Mouse (Mus musculus): Measurements from ENCODE around the gene Crybb2. TPM values are rescaled to one million over a fixed set of nuclear protein-coding genes. Genes with fewer than 3 reads are reported as not detected.

Gene Crybb2
- polyA plus RNA-seq, 1 experiment from 2014 or later = not detected

DNA sequence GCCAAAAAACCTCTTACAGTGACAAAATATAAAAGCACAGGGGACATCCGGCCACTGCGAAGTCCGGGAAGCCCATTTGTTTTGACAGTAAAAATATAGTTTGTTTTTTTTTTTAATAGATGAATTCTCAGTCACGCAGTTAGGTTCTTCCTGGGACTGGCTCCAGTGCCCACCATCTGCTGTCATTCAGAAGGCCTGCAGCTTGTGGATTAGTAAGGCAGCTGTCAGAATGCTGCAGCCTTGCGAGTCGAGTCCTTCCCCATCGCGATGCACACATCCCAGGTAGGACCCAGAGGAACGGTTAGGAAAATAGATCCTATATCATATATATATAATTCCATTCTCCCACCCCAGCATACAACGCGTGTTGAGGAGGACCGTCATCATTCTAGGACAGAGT, 16.5 kb upstream of the Crybb2 start:
- H3K4me3 ChIP-seq (ENCODE audit: low read depth, low read length) = no peak overlapping the region
- H3K27me3 ChIP-seq (replicated peaks; ENCODE audit: control insufficient read depth, insufficient read depth, low read length) = no peaks in the 10 kb centered on the region
- H3K4me2 ChIP-seq (ENCODE audit: low read length) = no peak overlapping the region
- DNase-seq (ENCODE audit: low spot score) (peak; percentile 67), ATAC-seq (no peak)
- H3K4me1 ChIP-seq (ENCODE audit: control insufficient read depth, insufficient read depth, low read length) = 0 out of 2 replicates have a peak, but pooled peaks cover 3% of the 10 kb centered on the region
- no peaks in the 10 kb centered on the region for H3K9me3 ChIP-seq (replicated peaks; ENCODE audit: control insufficient read depth, low read length)
- H3K9ac ChIP-seq (ENCODE audit: low read length) = no peak overlapping the region
- WGBS = 75% methylated on average over 12 of the region's 12 CpGs
- H3K36me3 ChIP-seq (ENCODE audit: control insufficient read depth, insufficient read depth, low read length) = peaks cover 11% of the 10 kb centered on the region; the same call in 1 of the 2 replicates
- peak overlapping the region; percentile 58; the same call in 1 of the 2 replicates for H3K27ac ChIP-seq (ENCODE audit: low read depth, low read length)

DNA sequence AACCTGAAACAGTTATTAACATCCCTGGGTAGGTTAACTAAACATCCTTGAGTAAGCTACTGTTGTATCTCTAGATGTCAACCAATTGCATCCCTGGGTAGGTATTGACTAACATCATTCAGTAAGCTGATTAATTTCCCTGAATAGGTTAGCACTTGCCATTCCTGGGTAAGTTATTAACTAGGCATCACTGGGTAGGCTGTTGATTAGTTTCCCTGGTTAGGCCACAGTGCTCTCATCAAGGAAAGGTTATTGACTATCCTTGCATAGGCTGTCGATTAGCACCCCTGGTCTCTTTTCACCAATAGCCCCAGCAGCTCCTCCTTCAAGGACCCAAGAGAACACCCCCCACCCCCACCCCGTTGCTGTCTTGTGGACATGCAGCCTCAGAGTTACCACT, 16.0 kb upstream of the Crybb2 start:
- no peak for DNase-seq (ENCODE audit: low spot score)
- Histone ChIP-seq H3K9me3 (replicated peaks; ENCODE audit: control insufficient read depth, low read length) (no peaks in the 10 kb centered on the region), H3K4me3 (ENCODE audit: low read depth, low read length) (no peak overlapping the region), H3K27ac (ENCODE audit: low read depth, low read length) (peak overlapping the region; percentile 58; the same call in 1 of the 2 replicates), H3K36me3 (ENCODE audit: control insufficient read depth, insufficient read depth, low read length) (peaks cover 11% of the 10 kb centered on the region; the same call in 1 of the 2 replicates), H3K4me1 (ENCODE audit: control insufficient read depth, insufficient read depth, low read length) (0 out of 2 replicates have a peak, but pooled peaks cover 3% of the 10 kb centered on the region), H3K9ac (ENCODE audit: low read length) (no peak overlapping the region), H3K27me3 (replicated peaks; ENCODE audit: control insufficient read depth, insufficient read depth, low read length) (no peaks in the 10 kb centered on the region), H3K4me2 (ENCODE audit: low read length) (no peak overlapping the region)
- 64% methylated on average over 2 of the region's 2 CpGs for WGBS
- no peak for ATAC-seq

DNA sequence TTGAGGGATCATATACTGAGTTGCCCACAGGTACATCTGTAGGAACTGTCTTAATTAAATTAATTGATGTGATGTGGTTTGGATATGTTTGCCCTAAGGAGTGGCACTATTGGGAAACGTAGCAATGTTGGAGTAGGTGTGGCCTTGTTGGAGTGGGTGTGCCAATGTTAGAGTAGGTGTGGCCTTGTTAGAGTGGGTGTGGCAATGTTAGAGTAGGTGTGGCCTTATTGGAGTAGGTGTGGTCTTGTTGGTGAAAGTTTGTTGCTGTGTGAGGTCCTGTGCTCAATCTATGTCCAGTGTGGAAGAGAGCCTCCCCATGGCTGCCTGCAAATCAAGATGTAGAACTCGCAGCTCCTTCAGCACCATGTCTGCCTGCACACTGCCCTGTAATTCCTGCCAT, 14.4 kb upstream of the Crybb2 start:
- no peaks in the 10 kb centered on the region for H3K27me3 ChIP-seq (replicated peaks; ENCODE audit: control insufficient read depth, insufficient read depth, low read length)
- ATAC-seq (no peak), DNase-seq (ENCODE audit: low spot score) (no peak)
- H3K4me3 ChIP-seq (ENCODE audit: low read depth, low read length) = no peak overlapping the region
- H3K9me3 ChIP-seq (replicated peaks; ENCODE audit: control insufficient read depth, low read length) = no peaks in the 10 kb centered on the region
- 0 out of 2 replicates have a peak, but pooled peaks cover 3% of the 10 kb centered on the region for H3K4me1 ChIP-seq (ENCODE audit: control insufficient read depth, insufficient read depth, low read length)
- H3K36me3 ChIP-seq (ENCODE audit: control insufficient read depth, insufficient read depth, low read length) = peaks cover 2% of the 10 kb centered on the region; the same call in 1 of the 2 replicates
- WGBS = 83% methylated on average over 2 of the region's 2 CpGs
- H3K27ac ChIP-seq (ENCODE audit: low read depth, low read length) = no peak overlapping the region
- no peak overlapping the region for H3K4me2 ChIP-seq (ENCODE audit: low read length)
- no peak overlapping the region for H3K9ac ChIP-seq (ENCODE audit: low read length)

GRCm38 (mm10) chr5:113082356-113083168, 12.6 kb upstream of the Crybb2 start:
- Histone ChIP-seq H3K4me1 (ENCODE audit: control insufficient read depth, insufficient read depth, low read length) (0 out of 2 replicates have a peak, but pooled peaks cover 3% of the 10 kb centered on the region), H3K27me3 (replicated peaks; ENCODE audit: control insufficient read depth, insufficient read depth, low read length) (no peaks in the 10 kb centered on the region), H3K36me3 (ENCODE audit: control insufficient read depth, insufficient read depth, low read length) (no peaks in the 10 kb centered on the region), H3K9ac (ENCODE audit: low read length) (no peak overlapping the region), H3K4me3 (ENCODE audit: low read depth, low read length) (no peak overlapping the region), H3K4me2 (ENCODE audit: low read length) (no peak overlapping the region), H3K27ac (ENCODE audit: low read depth, low read length) (no peak overlapping the region), H3K9me3 (replicated peaks; ENCODE audit: control insufficient read depth, low read length) (no peaks in the 10 kb centered on the region)
- 75% methylated on average over 19 of the region's 19 CpGs for WGBS
- ATAC-seq (no peak), DNase-seq (ENCODE audit: low spot score) (no peak)

GRCm38 (mm10) chr5:113081439-113081838, 11.5 kb upstream of the Crybb2 start, which contains the start of gene Crybb3:
Crybb3 (minus strand) TSS chr5:113081584.
- H3K36me3 ChIP-seq (ENCODE audit: control insufficient read depth, insufficient read depth, low read length) = no peaks in the 10 kb centered on the region
- 0 out of 2 replicates have a peak, but pooled peaks cover 3% of the 10 kb centered on the region for H3K4me1 ChIP-seq (ENCODE audit: control insufficient read depth, insufficient read depth, low read length)
- no peak within 1 kb of the TSS for H3K9ac ChIP-seq (ENCODE audit: low read length)
- no peaks in the 10 kb centered on the region for H3K9me3 ChIP-seq (replicated peaks; ENCODE audit: control insufficient read depth, low read length)
- H3K27ac ChIP-seq (ENCODE audit: low read depth, low read length) = no peak within 1 kb of the TSS
- DNase-seq (ENCODE audit: low spot score) (no peak), ATAC-seq (no peak)
- 88% methylated on average over 8 of the region's 8 CpGs for WGBS
- no peak within 1 kb of the TSS for H3K4me3 ChIP-seq (ENCODE audit: low read depth, low read length)
- no peaks in the 10 kb centered on the region for H3K27me3 ChIP-seq (replicated peaks; ENCODE audit: control insufficient read depth, insufficient read depth, low read length)
- H3K4me2 ChIP-seq (ENCODE audit: low read length) = no peak within 1 kb of the TSS

DNA sequence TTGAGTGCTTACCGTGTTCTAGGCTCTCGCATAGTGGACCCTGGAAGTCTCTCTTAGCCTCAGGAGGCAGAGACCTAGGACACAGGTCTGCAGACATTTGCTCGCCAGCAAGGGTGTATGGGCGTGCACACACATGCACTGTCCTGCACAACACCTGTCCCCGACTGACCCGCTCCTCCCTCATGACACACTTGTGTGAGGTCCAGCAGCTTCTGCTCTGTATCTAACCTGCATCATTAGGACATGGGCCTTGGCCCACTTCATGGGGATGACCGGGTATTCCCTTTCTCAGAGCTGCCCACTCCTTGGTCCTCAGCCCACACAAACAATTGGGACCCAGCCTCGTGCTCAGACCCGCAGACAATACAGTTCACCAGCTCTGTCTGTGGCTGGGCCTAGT, 11.1 kb upstream of the Crybb2 start:
- no peaks in the 10 kb centered on the region for H3K36me3 ChIP-seq (ENCODE audit: control insufficient read depth, insufficient read depth, low read length)
- no peaks in the 10 kb centered on the region for H3K27me3 ChIP-seq (replicated peaks; ENCODE audit: control insufficient read depth, insufficient read depth, low read length)
- H3K9me3 ChIP-seq (replicated peaks; ENCODE audit: control insufficient read depth, low read length) = no peaks in the 10 kb centered on the region
- H3K4me2 ChIP-seq (ENCODE audit: low read length) = no peak overlapping the region
- H3K27ac ChIP-seq (ENCODE audit: low read depth, low read length) = no peak overlapping the region
- H3K4me3 ChIP-seq (ENCODE audit: low read depth, low read length) = no peak overlapping the region
- DNase-seq (ENCODE audit: low spot score) = no peak
- whole genome bisulfite sequencing = 92% methylated on average over 9 of the region's 9 CpGs
- no peak overlapping the region for H3K9ac ChIP-seq (ENCODE audit: low read length)
- no peak for ATAC-seq
- H3K4me1 ChIP-seq (ENCODE audit: control insufficient read depth, insufficient read depth, low read length) = 0 out of 2 replicates have a peak, but pooled peaks cover under 1% of the 10 kb centered on the region

DNA sequence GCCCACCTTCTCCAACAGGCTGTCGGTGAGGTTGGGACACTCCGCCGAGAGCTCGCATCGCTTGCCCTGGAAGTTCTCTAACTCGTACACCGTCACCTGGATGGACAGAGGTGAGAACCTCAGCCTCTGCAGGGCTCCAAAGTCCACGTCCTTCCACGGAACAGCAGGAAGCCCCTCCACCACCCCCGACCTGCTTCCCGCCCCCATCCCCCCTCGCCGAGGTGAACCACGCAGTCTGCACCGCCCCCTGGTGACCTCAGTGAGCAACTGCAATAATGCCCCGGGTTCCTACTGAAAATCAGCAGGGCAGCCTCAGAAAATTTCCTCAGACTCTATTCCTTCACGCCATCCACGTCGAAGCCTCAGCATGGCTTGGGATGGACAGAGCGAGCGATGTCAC, 9.9 kb upstream of the Crybb2 start:
- peak overlapping the region; percentile 28 for H3K4me2 ChIP-seq (ENCODE audit: low read length)
- no peaks in the 10 kb centered on the region for H3K9me3 ChIP-seq (replicated peaks; ENCODE audit: control insufficient read depth, low read length)
- DNase-seq (ENCODE audit: low spot score) (peak; percentile 54), ATAC-seq (no peak)
- H3K4me3 ChIP-seq (ENCODE audit: low read depth, low read length) = no peak overlapping the region
- H3K27me3 ChIP-seq (replicated peaks; ENCODE audit: control insufficient read depth, insufficient read depth, low read length) = no peaks in the 10 kb centered on the region
- WGBS = 20% methylated on average over 21 of the region's 21 CpGs
- no peak overlapping the region for H3K27ac ChIP-seq (ENCODE audit: low read depth, low read length)
- H3K4me1 ChIP-seq (ENCODE audit: control insufficient read depth, insufficient read depth, low read length) = no peaks in the 10 kb centered on the region
- no peak overlapping the region for H3K9ac ChIP-seq (ENCODE audit: low read length)
- no peaks in the 10 kb centered on the region for H3K36me3 ChIP-seq (ENCODE audit: control insufficient read depth, insufficient read depth, low read length)

- 68% methylated on average over 5 of the region's 5 CpGs for WGBS
- Histone ChIP-seq H3K4me2 (ENCODE audit: low read length) (no peak overlapping the region), H3K4me1 (ENCODE audit: control insufficient read depth, insufficient read depth, low read length) (no peaks in the 10 kb centered on the region), H3K27me3 (replicated peaks; ENCODE audit: control insufficient read depth, insufficient read depth, low read length) (no peaks in the 10 kb centered on the region), H3K9ac (ENCODE audit: low read length) (no peak overlapping the region), H3K4me3 (ENCODE audit: low read depth, low read length) (no peak overlapping the region), H3K27ac (ENCODE audit: low read depth, low read length) (no peak overlapping the region), H3K36me3 (ENCODE audit: control insufficient read depth, insufficient read depth, low read length) (no peaks in the 10 kb centered on the region), H3K9me3 (replicated peaks; ENCODE audit: control insufficient read depth, low read length) (no peaks in the 10 kb centered on the region)
- DNase-seq (ENCODE audit: low spot score) (no peak), ATAC-seq (no peak)
These were observed 8.8 kb upstream of the Crybb2 start for GRCm38 (mm10) chr5:113078686-113079085.

GRCm38 (mm10) chr5:113054308-113054707, 15.6 kb downstream of the Crybb2 start:
- Histone ChIP-seq H3K4me3 (ENCODE audit: low read depth, low read length) (no peak overlapping the region), H3K27me3 (replicated peaks; ENCODE audit: control insufficient read depth, insufficient read depth, low read length) (no peaks in the 10 kb centered on the region), H3K4me1 (ENCODE audit: control insufficient read depth, insufficient read depth, low read length) (peaks cover 3% of the 10 kb centered on the region; the same call in 1 of the 2 replicates), H3K9me3 (replicated peaks; ENCODE audit: control insufficient read depth, low read length) (no peaks in the 10 kb centered on the region), H3K27ac (ENCODE audit: low read depth, low read length) (no peak overlapping the region), H3K36me3 (ENCODE audit: control insufficient read depth, insufficient read depth, low read length) (no peaks in the 10 kb centered on the region), H3K9ac (ENCODE audit: low read length) (no peak overlapping the region), H3K4me2 (ENCODE audit: low read length) (no peak overlapping the region)
- 3% methylated on average over 16 of the region's 16 CpGs for WGBS
- peak; percentile 85 for DNase-seq (ENCODE audit: low spot score)
- peak; percentile 86 for ATAC-seq
